Mouse (Mus musculus) heart, embryonic 15.5 days (tissue): ENCODE data around the gene Msl3. TPM values are rescaled to one million over a fixed set of nuclear protein-coding genes. Genes with fewer than 3 reads are reported as not detected.

ENCODE experiments used
- ATAC-seq: fragments of 200-750 bp; cut with Nextera tagmentation; replicated peaks from 2 replicates; pipeline ENCODE4 v1.8.0; 2017; ENCODE audit warnings: low read depth, moderate TSS enrichment; ENCODE audit not compliant: insufficient number of reproducible peaks, insufficient read depth, low FRiP score
- H3K27ac ChIP-seq: fragments of 300-500 bp; sonication (generic); 2 replicates; pipeline ENCODE4 v1.5.1; 2015; ENCODE audit warnings: mild to moderate bottlenecking, inconsistent platforms
- H3K27me3 ChIP-seq: fragments of 300-500 bp; sonication (generic); 2 replicates; pipeline ENCODE4 v1.6.1; 2015; ENCODE audit warnings: inconsistent platforms
- H3K36me3 ChIP-seq: fragments of 300-500 bp; sonication (generic); 2 replicates; pipeline ENCODE4 v1.6.1; 2015; ENCODE audit warnings: mild to moderate bottlenecking, inconsistent platforms
- H3K4me1 ChIP-seq: fragments of 300-500 bp; sonication (generic); replicated peaks from 2 replicates; pipeline ENCODE4 v1.6.1; 2015; ENCODE audit warnings: inconsistent platforms
- H3K4me2 ChIP-seq: fragments of 300-500 bp; sonication (generic); 2 replicates; pipeline ENCODE4 v1.6.1; 2015; ENCODE audit warnings: inconsistent platforms, mild to moderate bottlenecking, moderate library complexity
- H3K4me3 ChIP-seq: fragments of 300-500 bp; sonication (generic); 2 replicates; pipeline ENCODE4 v1.5.1; 2015; ENCODE audit warnings: mild to moderate bottlenecking, inconsistent platforms
- H3K9ac ChIP-seq: fragments of 300-500 bp; sonication (generic); 2 replicates; pipeline ENCODE4 v1.6.1; 2015; ENCODE audit warnings: mild to moderate bottlenecking, inconsistent platforms
- H3K9me3 ChIP-seq: fragments of 300-500 bp; sonication (generic); replicated peaks from 2 replicates; pipeline ENCODE4 v1.6.1; 2016; ENCODE audit warnings: inconsistent platforms
- WGBS: fragments of 180-500 bp; shearing (Covaris S2); methylation state at CpG from one replicate; pipeline ENCODE4 v1.1.7; 2015; ENCODE audit warnings: mixed read lengths; 5-methylcytosine and 5-hydroxymethylcytosine counted together
- polyA plus RNA-seq: library from polyadenylated mRNA; unstranded; fragments of >200 nt; fragmentation: Nextera tagmentation; extraction: Ambion mirVana; gene quantifications from 2 replicates; pipeline ENCODE4 v1.2.1, GENCODE M21; 2015

Msl3 gene
- polyA plus RNA-seq, 1 experiment from 2014 or later, result 34.6 TPM

- no peak for ATAC-seq
- no peak overlapping the region for H3K4me2 ChIP-seq
- no peak overlapping the region for H3K27ac ChIP-seq
- no peaks in the 10 kb centered on the region for H3K27me3 ChIP-seq
- WGBS, result 51% methylated on average over 2 of the region's 2 CpGs
- no peaks in the 10 kb centered on the region for H3K9me3 ChIP-seq
- H3K4me3 ChIP-seq, result no peak overlapping the region
- no peak overlapping the region for H3K9ac ChIP-seq
- H3K4me1 ChIP-seq, result no peaks in the 10 kb centered on the region; the same call in 1 of the 2 replicates
- H3K36me3 ChIP-seq, result peaks cover 22% of the 10 kb centered on the region; the same call in 1 of the 2 replicates
Observed at GRCm38 (mm10) chrX:168649336-168649735, 24.4 kb downstream of the Msl3 start.

DNA sequence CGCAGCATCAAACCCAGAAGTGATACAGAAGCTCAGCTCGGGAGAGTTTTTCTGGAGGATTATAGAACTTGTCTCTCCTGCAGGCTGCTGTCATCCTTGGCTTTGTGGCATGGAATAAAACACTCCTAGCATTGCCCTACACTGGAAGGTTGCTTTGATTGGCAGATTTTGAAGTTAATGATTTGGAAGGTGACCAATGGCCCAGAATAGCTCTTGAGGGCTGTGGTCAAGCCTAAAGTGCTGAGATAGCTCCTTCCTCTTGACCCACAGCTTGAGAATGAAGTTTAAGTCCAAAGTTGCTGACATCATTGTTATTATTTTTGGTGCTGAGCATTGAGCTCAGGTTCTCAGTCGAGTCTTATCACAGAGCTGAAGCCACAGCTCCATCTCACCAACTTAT lies 26.0 kb downstream of the Msl3 start:
- H3K4me3 ChIP-seq, result no peak overlapping the region
- WGBS, result 38% methylated on average over 3 of the region's 3 CpGs
- H3K27me3 ChIP-seq, result no peaks in the 10 kb centered on the region
- H3K4me2 ChIP-seq, result no peak overlapping the region
- H3K36me3 ChIP-seq, result peaks cover 19% of the 10 kb centered on the region; the same call in 1 of the 2 replicates
- no peaks in the 10 kb centered on the region; the same call in 1 of the 2 replicates for H3K4me1 ChIP-seq
- ATAC-seq, result no peak
- H3K9me3 ChIP-seq, result no peaks in the 10 kb centered on the region
- H3K27ac ChIP-seq, result no peak overlapping the region
- H3K9ac ChIP-seq, result no peak overlapping the region

DNA sequence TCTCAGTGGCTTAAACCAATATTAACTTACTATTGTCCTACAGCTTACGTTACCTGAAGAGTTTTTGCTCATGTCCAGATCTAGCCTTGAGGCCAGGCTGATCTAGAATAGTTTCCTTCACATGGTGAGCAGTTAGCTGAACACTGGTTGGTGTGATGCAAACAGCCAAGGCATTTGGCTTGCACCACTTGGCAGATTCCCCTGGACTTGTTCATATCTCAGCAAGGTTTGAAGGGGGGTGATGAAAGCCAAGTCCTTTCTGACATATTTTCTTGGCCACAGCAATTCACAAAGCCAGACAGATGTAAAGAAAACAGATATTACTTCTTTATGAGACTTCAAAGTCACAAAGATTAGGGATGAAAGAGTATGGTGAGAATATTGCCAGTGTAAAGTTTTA lies 30.2 kb downstream of the Msl3 start:
- Histone ChIP-seq H3K9me3 (no peaks in the 10 kb centered on the region), H3K27ac (no peak overlapping the region)
- WGBS, result 70% methylated on average over 1 of the region's 1 CpGs

GRCm38 (mm10) chrX:168639556-168640356 lies 33.9 kb downstream of the Msl3 start:
- Histone ChIP-seq H3K27me3 (no peaks in the 10 kb centered on the region), H3K9me3 (no peaks in the 10 kb centered on the region), H3K4me2 (peak overlapping the region; percentile 49), H3K4me1 (no peaks in the 10 kb centered on the region), H3K36me3 (no peaks in the 10 kb centered on the region), H3K4me3 (peak overlapping the region; percentile 54), H3K9ac (peak overlapping the region; percentile 33; the same call in 1 of the 2 replicates), H3K27ac (peak overlapping the region; percentile 42; the same call in 1 of the 2 replicates)
- 13% methylated on average over 11 of the region's 11 CpGs for WGBS
- no peak for ATAC-seq

More for the DNA sequence above, 30.2 kb downstream of the Msl3 start:
- ATAC-seq, result no peak
- H3K4me1 ChIP-seq, result no peaks in the 10 kb centered on the region; the same call in 1 of the 2 replicates
- H3K9ac ChIP-seq, result no peak overlapping the region
- H3K36me3 ChIP-seq, result no peaks in the 10 kb centered on the region
- no peak overlapping the region for H3K4me3 ChIP-seq
- H3K4me2 ChIP-seq, result no peak overlapping the region
- no peaks in the 10 kb centered on the region for H3K27me3 ChIP-seq

Other genes with a start within 250 kb of the Msl3 start
- 0.03 TPM in 1 of 2 replicates, not detected in the other for gene Frmpd4, start 96.7 kb downstream of the Msl3 start, polyA plus RNA-seq
- 6.5 and 6.6 TPM in 2 replicates for gene Arhgap6, start 121.2 kb upstream of the Msl3 start, polyA plus RNA-seq